Mouse (Mus musculus) heart, embryonic 11.5 days (tissue): ENCODE results near the gene Muc4. TPM values are rescaled to one million over a fixed set of nuclear protein-coding genes. Genes with fewer than 3 reads are reported as not detected.

Experiments
- ATAC-seq: fragments of 200-750 bp; cut with Nextera tagmentation; replicated peaks from 2 replicates; pipeline ENCODE4 v1.8.0; 2017; ENCODE audit warnings: moderate library complexity; ENCODE audit not compliant: insufficient number of reproducible peaks, low FRiP score, low TSS enrichment
- H3K27ac ChIP-seq: fragments of 300-500 bp; sonication (generic); 2 replicates; pipeline ENCODE4 v1.5.1; 2014; ENCODE audit warnings: mild to moderate bottlenecking, low read depth, low read length
- H3K27me3 ChIP-seq: fragments of 300-500 bp; sonication (generic); 2 replicates; pipeline ENCODE4 v1.6.1; 2014; ENCODE audit warnings: mild to moderate bottlenecking, low read length, mixed read lengths; ENCODE audit not compliant: control insufficient read depth, insufficient read depth
- H3K36me3 ChIP-seq: fragments of 300-500 bp; sonication (generic); 2 replicates; pipeline ENCODE4 v1.6.1; 2014; ENCODE audit warnings: mild to moderate bottlenecking, low read length, moderate library complexity, mixed read lengths; ENCODE audit not compliant: control insufficient read depth, insufficient read depth
- H3K4me1 ChIP-seq: fragments of 300-500 bp; sonication (generic); 2 replicates; pipeline ENCODE4 v1.6.1; 2014; ENCODE audit warnings: low read length; ENCODE audit not compliant: control insufficient read depth, insufficient read depth
- H3K4me2 ChIP-seq: fragments of 300-500 bp; sonication (generic); 2 replicates; pipeline ENCODE4 v1.6.1; 2014; ENCODE audit warnings: mild to moderate bottlenecking, moderate library complexity
- H3K4me3 ChIP-seq: fragments of 300-500 bp; sonication (generic); 2 replicates; pipeline ENCODE4 v1.5.1; 2014; ENCODE audit warnings: low read depth, low read length
- H3K9ac ChIP-seq: fragments of 300-500 bp; sonication (generic); 2 replicates; pipeline ENCODE4 v1.6.1; 2014; ENCODE audit warnings: mild to moderate bottlenecking, low read depth, low read length, moderate library complexity
- H3K9me3 ChIP-seq: fragments of 300-500 bp; sonication (generic); replicated peaks from 2 replicates; pipeline ENCODE4 v1.6.1; 2016; ENCODE audit warnings: low read length; ENCODE audit not compliant: control insufficient read depth
- WGBS: fragments of 180-500 bp; shearing (Covaris S2); extraction: QIAGEN DNeasy Blood & Tissue Kit; methylation state at CpG from one replicate; pipeline ENCODE4 v1.1.7; 2014; ENCODE audit not compliant: insufficient replicate concordance; 5-methylcytosine and 5-hydroxymethylcytosine counted together
- polyA plus RNA-seq: library from polyadenylated mRNA; unstranded; fragments of >200 nt; fragmentation: Nextera tagmentation; extraction: Ambion mirVana; gene quantifications from 2 replicates; pipeline ENCODE4 v1.2.1, GENCODE M21; 2014

The Muc4 gene
- polyA plus RNA-seq, 1 experiment from 2014 or later = 0.13 TPM

DNA sequence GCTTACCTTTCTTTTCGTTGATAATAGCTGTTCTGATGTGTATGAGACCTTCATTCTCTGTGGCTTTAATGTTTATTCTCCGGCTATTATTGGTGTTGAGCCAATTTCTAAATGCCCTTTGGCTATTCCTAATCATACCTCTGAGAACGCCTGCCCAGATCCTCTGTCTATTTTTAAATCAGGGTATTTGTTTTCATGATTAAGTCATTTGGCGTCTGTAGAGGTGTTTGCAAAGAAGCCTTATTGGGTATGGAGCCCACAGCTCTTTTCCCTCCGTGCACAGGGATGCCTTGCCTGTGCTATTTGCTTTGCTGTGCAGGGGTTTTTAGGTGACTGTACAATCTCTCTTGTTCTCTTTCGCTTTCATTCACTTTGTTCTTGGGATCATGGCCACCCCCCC lies 22.1 kb upstream of the Muc4 start:
- no peak overlapping the region for H3K4me3 ChIP-seq
- no peaks in the 10 kb centered on the region for H3K36me3 ChIP-seq
- H3K27ac ChIP-seq = no peak overlapping the region
- H3K27me3 ChIP-seq = no peaks in the 10 kb centered on the region; the same call in 1 of the 2 replicates
- H3K9ac ChIP-seq = no peak overlapping the region
- no peaks in the 10 kb centered on the region for H3K9me3 ChIP-seq
- WGBS = 56% methylated on average over 6 of the region's 6 CpGs
- no peak for ATAC-seq
- H3K4me1 ChIP-seq = peaks cover 6% of the 10 kb centered on the region; the same call in 1 of the 2 replicates
- H3K4me2 ChIP-seq = no peak overlapping the region

DNA sequence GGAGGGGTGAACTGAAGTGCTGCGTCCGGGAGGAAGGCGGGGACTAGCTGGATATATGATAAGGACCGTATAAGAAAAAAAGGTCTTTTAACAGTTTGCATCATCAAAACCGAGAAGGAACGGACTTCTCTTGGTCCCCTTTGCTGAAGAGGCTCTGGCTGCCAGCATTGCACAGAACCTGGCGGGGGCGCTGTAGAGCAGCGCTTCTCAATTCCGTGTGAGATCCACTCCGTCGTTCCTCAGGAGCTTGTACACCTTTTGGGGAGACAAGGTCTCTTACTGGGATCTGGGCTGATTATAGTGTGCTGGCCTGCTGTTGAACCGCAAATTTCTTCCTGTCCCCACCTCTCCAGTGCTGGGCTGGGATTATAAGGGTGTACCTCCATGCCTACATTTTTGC lies 20.3 kb upstream of the Muc4 start:
- no peak for ATAC-seq
- Histone ChIP-seq H3K9me3 (no peaks in the 10 kb centered on the region), H3K9ac (0 out of 2 replicates have a peak overlapping the region, but pooled peaks have one; percentile 10), H3K36me3 (no peaks in the 10 kb centered on the region), H3K4me1 (peaks cover 6% of the 10 kb centered on the region; the same call in 1 of the 2 replicates), H3K27me3 (no peaks in the 10 kb centered on the region; the same call in 1 of the 2 replicates), H3K27ac (no peak overlapping the region), H3K4me2 (peak overlapping the region; percentile 51), H3K4me3 (no peak overlapping the region)
- 13% methylated on average over 13 of the region's 13 CpGs for WGBS

DNA sequence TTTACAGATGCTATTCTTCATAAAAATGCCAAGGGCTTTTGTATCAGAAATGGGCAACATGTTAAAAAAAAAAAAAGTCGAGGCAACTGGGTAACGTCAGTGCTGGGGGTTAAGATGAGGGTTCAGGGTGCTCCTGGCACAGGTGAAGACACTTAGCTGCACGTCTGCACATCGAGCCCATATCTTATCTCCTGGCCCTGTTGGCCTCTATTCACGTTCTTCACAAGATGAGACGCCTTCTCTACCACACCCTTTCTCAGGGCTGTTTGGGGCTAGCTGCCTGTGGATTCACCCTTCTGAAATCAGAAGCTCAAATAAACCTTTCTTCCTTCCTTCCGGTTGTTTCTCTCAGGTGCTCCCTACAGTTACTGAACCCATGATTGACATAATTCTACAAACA lies 12.5 kb upstream of the Muc4 start:
- Histone ChIP-seq H3K36me3 (no peaks in the 10 kb centered on the region), H3K27me3 (no peaks in the 10 kb centered on the region), H3K9me3 (no peaks in the 10 kb centered on the region), H3K4me1 (no peaks in the 10 kb centered on the region), H3K9ac (no peak overlapping the region), H3K27ac (no peak overlapping the region), H3K4me3 (no peak overlapping the region), H3K4me2 (no peak overlapping the region)
- 41% methylated on average over 7 of the region's 7 CpGs for WGBS
- ATAC-seq = no peak

DNA sequence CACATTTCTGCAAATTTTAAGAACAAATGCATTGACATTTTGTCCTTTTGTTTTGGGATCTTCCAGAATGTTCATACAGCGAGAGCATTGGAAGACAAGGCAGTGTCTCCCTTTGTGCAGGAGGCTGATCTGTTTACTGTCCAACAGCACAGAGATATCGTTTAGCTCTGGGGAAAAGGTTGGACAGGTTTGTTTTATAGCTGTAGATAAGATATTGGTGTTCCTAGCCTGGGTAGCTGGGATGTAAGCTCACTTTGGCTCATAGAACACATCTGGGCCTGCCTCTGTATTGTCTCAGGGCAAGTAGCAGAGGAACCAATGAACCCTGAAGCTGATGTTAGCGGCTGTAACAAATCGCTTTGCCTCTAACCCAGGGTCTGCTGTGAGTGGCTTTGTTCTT lies 11.9 kb upstream of the Muc4 start:
- Histone ChIP-seq H3K9ac (no peak overlapping the region), H3K4me3 (no peak overlapping the region), H3K27me3 (no peaks in the 10 kb centered on the region), H3K4me2 (no peak overlapping the region), H3K4me1 (no peaks in the 10 kb centered on the region), H3K27ac (no peak overlapping the region), H3K36me3 (no peaks in the 10 kb centered on the region), H3K9me3 (no peaks in the 10 kb centered on the region)
- 68% methylated on average over 4 of the region's 4 CpGs for WGBS
- ATAC-seq = no peak

DNA sequence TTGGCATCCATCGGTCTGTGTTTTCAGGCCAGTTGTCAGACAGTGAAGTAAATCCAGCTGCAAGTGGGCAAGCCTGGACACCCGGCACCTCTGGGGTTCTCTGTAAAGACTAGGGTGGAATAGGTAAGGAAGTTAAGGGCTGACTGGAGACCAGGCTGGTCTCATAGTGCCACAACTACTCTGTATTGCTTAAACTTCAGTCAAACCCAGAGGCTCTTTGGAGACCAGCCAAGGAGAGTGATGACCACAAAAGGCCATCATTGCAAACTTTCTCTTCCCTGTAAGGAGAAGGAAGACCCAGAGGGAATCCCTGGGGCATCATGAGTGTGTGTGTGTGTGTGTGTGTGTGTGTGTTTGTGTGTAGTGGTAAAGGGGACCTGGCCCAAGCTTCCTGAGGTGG lies 11.4 kb upstream of the Muc4 start:
- no peaks in the 10 kb centered on the region for H3K36me3 ChIP-seq
- ATAC-seq = no peak
- H3K27ac ChIP-seq = no peak overlapping the region
- 88% methylated on average over 2 of the region's 2 CpGs for WGBS
- no peaks in the 10 kb centered on the region for H3K4me1 ChIP-seq
- H3K4me2 ChIP-seq = no peak overlapping the region
- no peak overlapping the region for H3K9ac ChIP-seq
- no peak overlapping the region for H3K4me3 ChIP-seq
- H3K27me3 ChIP-seq = no peaks in the 10 kb centered on the region
- H3K9me3 ChIP-seq = no peaks in the 10 kb centered on the region

DNA sequence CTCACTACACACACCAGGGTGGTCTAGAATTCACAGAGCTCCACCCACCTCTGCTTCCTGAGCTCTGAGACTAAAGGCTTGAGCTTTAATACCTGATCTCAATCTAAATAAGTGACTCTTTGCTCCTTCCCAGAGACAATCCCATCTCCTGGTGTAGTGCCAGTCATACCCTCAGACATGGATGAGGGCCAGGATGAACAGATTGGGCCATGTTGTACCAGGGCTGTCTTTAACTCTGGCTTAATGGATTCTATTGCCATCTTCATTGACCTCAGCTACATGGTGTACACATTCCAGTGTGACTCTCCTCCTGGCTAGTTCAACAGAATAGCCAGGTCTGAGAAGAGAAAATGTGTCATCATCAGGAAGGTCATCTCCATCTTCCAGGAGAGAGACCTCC lies 9.2 kb upstream of the Muc4 start:
- Histone ChIP-seq H3K27me3 (no peaks in the 10 kb centered on the region), H3K9me3 (no peaks in the 10 kb centered on the region), H3K36me3 (no peaks in the 10 kb centered on the region), H3K27ac (no peak overlapping the region), H3K4me2 (no peak overlapping the region), H3K9ac (no peak overlapping the region), H3K4me3 (no peak overlapping the region), H3K4me1 (no peaks in the 10 kb centered on the region)
- ATAC-seq = no peak

DNA sequence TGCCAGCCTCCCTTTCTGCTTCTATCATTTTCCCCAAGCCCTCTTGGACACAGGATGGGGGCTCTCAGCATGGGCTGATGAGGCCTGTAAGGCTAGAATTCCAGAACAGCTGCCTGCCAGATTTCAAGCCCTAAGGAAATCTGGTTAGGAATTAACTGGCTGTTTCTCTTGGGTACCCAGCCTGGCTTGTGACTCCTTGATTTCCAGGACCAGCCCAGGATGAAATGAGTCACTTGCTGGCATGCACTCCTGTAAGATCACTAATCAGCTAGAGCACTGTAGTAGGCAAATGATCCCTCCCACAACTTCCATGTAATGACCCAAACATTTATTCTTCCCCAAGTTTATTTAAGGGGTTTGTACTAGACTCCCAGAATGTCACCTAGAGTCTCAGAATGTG lies 7.4 kb upstream of the Muc4 start:
- Histone ChIP-seq H3K9ac (no peak overlapping the region), H3K27me3 (no peaks in the 10 kb centered on the region), H3K9me3 (no peaks in the 10 kb centered on the region), H3K4me3 (no peak overlapping the region), H3K36me3 (no peaks in the 10 kb centered on the region), H3K4me1 (no peaks in the 10 kb centered on the region), H3K27ac (no peak overlapping the region), H3K4me2 (no peak overlapping the region)
- ATAC-seq = no peak

DNA sequence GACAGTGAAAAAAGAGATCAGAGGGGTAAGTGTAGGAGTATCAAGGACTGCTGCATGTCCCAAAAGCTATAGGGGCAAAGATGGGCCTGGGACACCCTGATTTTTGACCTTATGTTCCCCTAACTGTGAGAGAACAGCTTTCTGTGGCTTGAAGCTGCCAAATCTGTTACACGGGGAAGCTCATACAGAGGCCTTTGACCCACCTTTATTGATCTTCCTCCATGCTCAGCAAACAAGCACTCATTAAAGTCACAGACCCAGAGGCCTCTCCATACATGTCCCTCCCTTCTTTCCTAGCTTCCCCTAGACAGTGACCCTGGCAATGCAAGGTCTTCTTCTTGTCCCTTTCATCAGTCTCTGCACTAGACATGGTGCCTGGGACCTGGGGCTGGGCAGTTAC lies 7.0 kb upstream of the Muc4 start:
- Histone ChIP-seq H3K27me3 (no peaks in the 10 kb centered on the region), H3K36me3 (no peaks in the 10 kb centered on the region), H3K4me3 (no peak overlapping the region), H3K27ac (no peak overlapping the region), H3K4me2 (no peak overlapping the region), H3K4me1 (no peaks in the 10 kb centered on the region), H3K9me3 (0 out of 2 replicates have a peak, but pooled peaks cover 2% of the 10 kb centered on the region), H3K9ac (no peak overlapping the region)
- no peak for ATAC-seq
- 67% methylated on average over 1 of the region's 1 CpGs for WGBS

DNA sequence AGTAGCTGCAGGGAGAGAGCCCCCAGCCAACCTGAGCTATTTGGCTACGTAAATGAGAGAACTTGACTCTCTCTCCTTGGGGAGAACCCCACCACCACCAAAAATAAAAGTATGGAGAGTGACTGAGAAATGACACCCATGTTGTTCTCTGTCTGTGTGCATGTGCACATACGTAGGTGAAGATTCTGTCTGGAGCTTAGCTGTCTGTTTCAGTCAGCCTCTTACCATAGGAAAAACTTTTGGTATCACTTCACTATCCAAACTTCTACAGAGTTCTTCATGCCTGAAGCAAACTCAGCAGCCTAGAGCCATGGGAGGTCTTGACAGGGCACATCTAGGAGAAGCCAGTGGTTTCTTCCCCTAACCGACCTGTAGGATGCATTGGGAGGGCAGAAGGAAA lies 2.5 kb upstream of the Muc4 start:
- Histone ChIP-seq H3K9ac (no peak overlapping the region), H3K9me3 (0 out of 2 replicates have a peak, but pooled peaks cover 2% of the 10 kb centered on the region), H3K27me3 (no peaks in the 10 kb centered on the region), H3K4me3 (no peak overlapping the region), H3K4me1 (no peaks in the 10 kb centered on the region), H3K36me3 (no peaks in the 10 kb centered on the region), H3K27ac (no peak overlapping the region), H3K4me2 (no peak overlapping the region)
- no peak for ATAC-seq
- 81% methylated on average over 3 of the region's 3 CpGs for WGBS
